Mouse (Mus musculus) testis, adult 2 months (tissue): ENCODE measurements around the gene Shox2.

ENCODE experiments used
- CTCF ChIP-seq: fragments of 200-500 bp; IDR thresholded peaks from 2 replicates; pipeline ENCODE4 v1.5.1; 2012; ENCODE audit warnings: low read depth, mild to moderate bottlenecking, inconsistent platforms, low read length, moderate library complexity; ENCODE audit not compliant: control insufficient read depth, insufficient read depth, insufficient replicate concordance
- POLR2A ChIP-seq: fragments of 200-500 bp; IDR thresholded peaks from 2 replicates; pipeline ENCODE4 v1.6.1; 2012; ENCODE audit warnings: low read depth, mild to moderate bottlenecking, inconsistent platforms, low read length, moderate library complexity; ENCODE audit not compliant: control insufficient read depth

DNA sequence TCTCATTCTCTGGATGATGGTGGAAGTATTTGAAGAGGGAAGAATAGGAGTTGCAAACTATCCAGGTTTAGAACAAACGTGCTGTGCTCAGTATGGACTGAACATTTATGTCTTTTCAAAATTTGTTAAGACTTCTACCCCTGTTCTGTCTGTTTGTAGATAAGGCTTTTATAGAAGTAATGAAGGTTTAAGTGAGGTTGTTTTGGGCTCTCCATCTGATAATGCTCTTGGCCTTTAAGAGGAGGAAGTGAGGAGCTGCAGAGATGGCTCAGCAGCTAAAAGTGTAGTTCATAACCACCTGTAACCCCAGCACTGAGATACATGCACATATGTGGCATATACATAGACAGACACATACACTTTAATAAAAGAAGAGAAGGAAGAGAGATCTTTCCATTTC is 15.2 kb upstream of the Shox2 start:
- TF ChIP-seq CTCF (no peak), POLR2A (no peak)
